Mouse (Mus musculus) lung, postnatal 0 days (tissue): Measurements from ENCODE around the gene 1700030K09Rik.

Experiments
- CTCF ChIP-seq: IDR thresholded peaks from 2 replicates; pipeline ENCODE4 v1.5.1; 2016; ENCODE audit warnings: antibody characterized with exemption, mild to moderate bottlenecking
- EP300 ChIP-seq: IDR thresholded peaks from 2 replicates; pipeline ENCODE4 v1.6.1; 2016; ENCODE audit warnings: antibody characterized with exemption, mild to moderate bottlenecking, control low read depth

DNA sequence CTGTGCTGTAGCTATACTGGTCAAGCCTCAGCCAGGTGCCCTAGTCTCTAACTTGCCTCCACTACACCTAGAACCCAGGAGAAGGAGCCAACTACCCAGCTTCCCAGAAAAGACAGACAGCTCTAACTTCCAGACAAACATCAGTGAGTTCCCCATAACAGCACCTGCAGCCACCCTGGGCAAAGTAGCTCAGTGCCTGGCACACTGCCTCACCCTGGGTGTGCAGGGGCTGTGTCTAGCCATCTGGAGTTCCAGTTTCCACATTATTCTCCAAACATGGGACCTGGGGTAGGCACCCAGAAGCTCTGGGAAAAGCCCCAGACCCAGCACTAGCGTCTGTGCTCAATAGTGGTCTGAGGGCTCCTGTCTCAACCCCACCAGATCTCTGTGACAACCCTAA is 63.8 kb downstream of the 1700030K09Rik start:
- no peak for TF ChIP-seq EP300
- no peak for TF ChIP-seq CTCF
